Mouse (Mus musculus) MEL (cell line): Measurements from ENCODE around the gene Shb.

ENCODE experiments used
- MAFK ChIP-seq: IDR thresholded peaks from 2 replicates; pipeline ENCODE4 v1.6.1; 2011; ENCODE audit warnings: low read depth, mild to moderate bottlenecking, low read length, improper control_type of control experiment, borderline replicate concordance
- POLR2A ChIP-seq, 2 experiments: IDR thresholded peaks; 2 replicates each; pipeline ENCODE4 v1.6.1; 2011 to 2012; ENCODE audit warnings: low read length in 2 of 2, mild to moderate bottlenecking in 2 of 2, control low read depth in 1 of 2, improper control_type of control experiment in 1 of 2, low read depth in 1 of 2, moderate library complexity in 1 of 2; ENCODE audit not compliant: control insufficient read depth in 1 of 2, insufficient read depth in 1 of 2, poor library complexity in 1 of 2
- TAL1 ChIP-seq: IDR thresholded peaks from 2 replicates; pipeline ENCODE4 v1.6.1; 2012; ENCODE audit warnings: mild to moderate bottlenecking, inconsistent platforms, low read length, moderate library complexity, mixed read lengths

DNA sequence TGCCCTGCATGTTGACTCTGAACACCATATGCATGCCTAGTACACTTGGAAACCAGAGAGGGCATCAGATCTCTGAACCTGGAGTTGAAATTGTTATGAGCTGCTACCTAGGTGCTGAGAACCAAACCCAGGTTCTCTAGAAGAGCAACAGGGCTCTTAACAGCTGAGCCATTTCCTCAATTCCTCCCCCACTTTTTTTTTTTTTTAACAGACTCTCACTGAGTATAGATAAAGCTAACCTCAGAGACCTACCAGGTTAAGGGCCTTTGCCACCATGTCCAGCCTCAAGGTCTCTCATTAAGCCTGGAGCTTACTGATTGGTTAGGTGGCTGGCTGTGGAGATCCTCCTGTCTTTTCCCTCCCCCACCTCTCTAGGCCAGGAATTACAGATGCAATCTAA, 6.9 kb upstream of the Shb start:
- no peak for TF ChIP-seq MAFK
- no peak for TF ChIP-seq POLR2A (IDR thresholded peaks at IDR 0.05; ENCODE audit: control insufficient read depth in 1 of 2, insufficient read depth in 1 of 2, low read depth in 1 of 2, low read length in 2 of 2, poor library complexity in 1 of 2)
- no peak for TF ChIP-seq TAL1
